Mouse (Mus musculus) kidney, postnatal 0 days (tissue): ENCODE measurements around the gene Iqcn. TPM values are rescaled to one million over a fixed set of nuclear protein-coding genes. Genes with fewer than 3 reads are reported as not detected.
A peak's percentile ranks its signal among the peaks of the same experiment; 100 is the strongest.

Source experiments
- ATAC-seq: fragments of 200-750 bp; cut with Nextera tagmentation; replicated peaks from 2 replicates; pipeline ENCODE4 v1.8.0; 2017; ENCODE audit warnings: low read depth, moderate number of reproducible peaks, moderate TSS enrichment, moderate library complexity; ENCODE audit not compliant: low FRiP score
- DNase-seq: peaks from one replicate; pipeline ENCODE4 v3.0.0-alpha.2; 2016; ENCODE audit warnings: low spot score
- H3K27ac ChIP-seq: fragments of 300-500 bp; sonication (generic); 2 replicates; pipeline ENCODE4 v1.5.1; 2014; ENCODE audit warnings: mild to moderate bottlenecking
- H3K27me3 ChIP-seq: fragments of 300-500 bp; sonication (generic); 2 replicates; pipeline ENCODE4 v1.6.1; 2014; ENCODE audit warnings: low read length, mixed read lengths; ENCODE audit not compliant: insufficient read depth
- H3K36me3 ChIP-seq: fragments of 300-500 bp; sonication (generic); 2 replicates; pipeline ENCODE4 v1.6.1; 2014; ENCODE audit warnings: low read length, mixed read lengths; ENCODE audit not compliant: insufficient read depth
- H3K4me1 ChIP-seq: fragments of 300-500 bp; sonication (generic); replicated peaks from 2 replicates; pipeline ENCODE4 v1.6.1; 2014; ENCODE audit warnings: antibody characterized with exemption, low read length, mixed read lengths; ENCODE audit not compliant: insufficient read depth
- H3K4me2 ChIP-seq: fragments of 300-500 bp; sonication (generic); 2 replicates; pipeline ENCODE4 v1.6.1; 2014; ENCODE audit warnings: mild to moderate bottlenecking, low read length, moderate library complexity, mixed read lengths
- H3K4me3 ChIP-seq: fragments of 300-500 bp; sonication (generic); replicated peaks from 2 replicates; pipeline ENCODE4 v1.5.1; 2014; ENCODE audit warnings: low read depth, low read length
- H3K9ac ChIP-seq: fragments of 300-500 bp; sonication (generic); 2 replicates; pipeline ENCODE4 v1.6.1; 2014; ENCODE audit warnings: low read depth, low read length
- H3K9me3 ChIP-seq: fragments of 300-500 bp; sonication (generic); replicated peaks from 2 replicates; pipeline ENCODE4 v1.6.1; 2016; ENCODE audit warnings: low read length, inconsistent platforms, mixed read lengths
- CTCF ChIP-seq: IDR thresholded peaks from 2 replicates; pipeline ENCODE4 v1.5.1; 2016; ENCODE audit warnings: antibody characterized with exemption, low read depth, mild to moderate bottlenecking, moderate library complexity
- WGBS: fragments of 180-500 bp; shearing (Covaris S2); extraction: QIAGEN DNeasy Blood & Tissue Kit; methylation state at CpG from one replicate; pipeline ENCODE4 v1.1.7; 2014; 5-methylcytosine and 5-hydroxymethylcytosine counted together
- polyA plus RNA-seq: library from polyadenylated mRNA; unstranded; fragments of >200 nt; fragmentation: Nextera tagmentation; extraction: Ambion mirVana; gene quantifications from 2 replicates; pipeline ENCODE4 v1.2.1, GENCODE M21; 2015

The Iqcn gene
- polyA plus RNA-seq, 1 experiment from 2014 or later = 0.03 TPM

DNA sequence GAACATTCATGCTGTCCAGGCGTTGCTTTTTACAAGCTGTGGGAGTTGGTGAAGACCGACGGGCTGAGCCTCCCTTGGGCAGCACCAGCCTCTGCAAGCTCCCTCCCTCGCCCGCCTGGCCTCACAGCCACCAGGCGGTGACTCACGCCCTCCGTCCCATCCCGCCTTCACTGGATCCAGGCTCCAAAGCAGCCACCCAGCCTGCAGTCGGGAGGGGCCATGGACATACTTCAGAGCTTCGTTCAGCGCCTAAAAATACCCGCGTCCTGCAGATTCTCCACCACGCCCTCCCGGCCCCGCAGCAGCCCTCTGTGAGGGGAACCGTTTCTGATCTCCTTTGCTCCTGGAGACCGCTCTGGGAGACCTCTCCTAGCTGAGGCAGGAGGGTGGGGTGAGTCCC lies 21.1 kb upstream of the Iqcn start:
- Histone ChIP-seq H3K27ac (no peak overlapping the region), H3K4me3 (no peak overlapping the region), H3K9me3 (no peaks in the 10 kb centered on the region), H3K36me3 (peaks cover 15% of the 10 kb centered on the region; the same call in 1 of the 2 replicates), H3K4me2 (peak overlapping the region; percentile 35; the same call in 1 of the 2 replicates), H3K9ac (peak overlapping the region; percentile 44; the same call in 1 of the 2 replicates), H3K27me3 (no peaks in the 10 kb centered on the region), H3K4me1 (peaks cover 9% of the 10 kb centered on the region; the same call in 1 of the 2 replicates)
- TF ChIP-seq CTCF = peak; percentile 43
- 1% methylated on average over 19 of the region's 19 CpGs for WGBS
- ATAC-seq = peak; percentile 53; the same call in 1 of the 2 replicates
- peak; percentile 76 for DNase-seq

DNA sequence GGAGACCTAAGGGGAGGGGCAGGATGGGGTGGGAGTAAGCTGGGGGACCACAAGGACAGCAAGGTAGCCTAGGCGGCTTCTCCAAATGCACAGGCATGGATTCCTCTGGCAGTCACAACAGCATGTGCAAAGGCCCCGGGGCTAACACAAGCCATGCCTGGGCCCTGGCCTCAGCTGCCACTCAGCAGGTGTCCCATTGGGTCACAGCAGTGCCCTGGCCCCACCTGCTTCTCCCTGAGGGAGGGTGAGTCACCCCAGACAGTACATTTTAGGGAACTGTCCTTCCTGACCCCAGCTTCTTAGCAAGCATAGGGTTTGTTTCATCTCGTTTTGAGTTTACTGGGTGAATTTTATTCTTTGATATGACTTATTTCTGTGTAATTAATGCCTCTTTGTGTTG lies 20.6 kb upstream of the Iqcn start:
- H3K27me3 ChIP-seq = no peaks in the 10 kb centered on the region
- WGBS = 65% methylated on average over 3 of the region's 3 CpGs
- H3K27ac ChIP-seq = no peak overlapping the region
- DNase-seq = no peak
- no peak overlapping the region for H3K4me3 ChIP-seq
- peaks cover 15% of the 10 kb centered on the region; the same call in 1 of the 2 replicates for H3K36me3 ChIP-seq
- no peaks in the 10 kb centered on the region for H3K9me3 ChIP-seq
- no peak for ATAC-seq
- peaks cover 9% of the 10 kb centered on the region; the same call in 1 of the 2 replicates for H3K4me1 ChIP-seq
- no peak for TF ChIP-seq CTCF
- H3K9ac ChIP-seq = 0 out of 2 replicates have a peak overlapping the region, but pooled peaks have one; percentile 44
- H3K4me2 ChIP-seq = peak overlapping the region; percentile 35; the same call in 1 of the 2 replicates

DNA sequence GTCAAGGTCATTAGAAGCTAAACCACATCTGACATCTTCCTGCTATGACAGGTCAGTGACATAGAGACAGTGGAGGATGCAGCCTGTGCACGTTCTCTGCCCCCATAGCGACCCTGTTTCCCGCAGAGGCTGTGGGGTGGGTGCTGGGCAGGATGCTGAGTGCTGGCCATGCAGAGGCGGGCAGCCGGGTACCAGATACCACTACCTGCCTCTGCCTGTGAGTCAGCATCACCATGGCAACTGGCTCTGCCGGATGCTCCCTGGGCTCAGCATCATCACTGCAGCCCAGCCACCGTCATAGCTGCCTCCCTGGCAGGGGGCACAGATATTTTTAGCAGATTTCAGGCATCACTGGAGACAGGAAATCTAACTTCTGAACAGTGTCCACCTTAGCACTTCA lies 19.0 kb upstream of the Iqcn start:
- Histone ChIP-seq H3K27me3 (no peaks in the 10 kb centered on the region), H3K27ac (no peak overlapping the region), H3K4me1 (peaks cover 9% of the 10 kb centered on the region; the same call in 1 of the 2 replicates), H3K4me3 (no peak overlapping the region), H3K4me2 (no peak overlapping the region), H3K9me3 (no peaks in the 10 kb centered on the region), H3K9ac (no peak overlapping the region), H3K36me3 (0 out of 2 replicates have a peak, but pooled peaks cover 5% of the 10 kb centered on the region)
- WGBS = 53% methylated on average over 7 of the region's 7 CpGs
- ATAC-seq = no peak
- no peak for TF ChIP-seq CTCF
- DNase-seq = no peak

DNA sequence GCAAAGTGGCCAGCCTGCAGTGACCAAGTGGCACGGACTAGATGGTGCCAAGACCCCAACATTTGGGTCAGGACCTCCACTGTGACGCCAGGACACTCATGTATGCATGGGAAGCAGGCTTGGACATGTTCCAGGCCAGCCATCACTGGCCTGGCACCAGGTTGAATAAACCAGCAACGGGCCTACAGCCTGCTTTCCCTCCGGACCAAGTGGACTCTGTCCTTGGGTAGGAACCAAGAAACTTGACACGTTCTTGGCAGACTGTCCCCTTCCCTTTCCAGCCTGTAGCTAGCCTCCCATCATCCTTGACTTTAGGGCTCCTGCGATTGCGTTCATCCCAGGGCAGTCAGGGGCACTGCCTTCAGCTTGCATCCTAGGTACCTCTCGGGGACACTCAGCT lies 15.7 kb upstream of the Iqcn start:
- no peak overlapping the region for H3K4me3 ChIP-seq
- H3K27ac ChIP-seq = no peak overlapping the region
- H3K4me2 ChIP-seq = no peak overlapping the region
- no peak for TF ChIP-seq CTCF
- H3K9ac ChIP-seq = no peak overlapping the region
- no peaks in the 10 kb centered on the region for H3K27me3 ChIP-seq
- H3K4me1 ChIP-seq = peaks cover 12% of the 10 kb centered on the region
- no peaks in the 10 kb centered on the region for H3K9me3 ChIP-seq
- DNase-seq (peak; percentile 54), ATAC-seq (no peak)
- no peaks in the 10 kb centered on the region for H3K36me3 ChIP-seq
- 65% methylated on average over 8 of the region's 8 CpGs for whole genome bisulfite sequencing

DNA sequence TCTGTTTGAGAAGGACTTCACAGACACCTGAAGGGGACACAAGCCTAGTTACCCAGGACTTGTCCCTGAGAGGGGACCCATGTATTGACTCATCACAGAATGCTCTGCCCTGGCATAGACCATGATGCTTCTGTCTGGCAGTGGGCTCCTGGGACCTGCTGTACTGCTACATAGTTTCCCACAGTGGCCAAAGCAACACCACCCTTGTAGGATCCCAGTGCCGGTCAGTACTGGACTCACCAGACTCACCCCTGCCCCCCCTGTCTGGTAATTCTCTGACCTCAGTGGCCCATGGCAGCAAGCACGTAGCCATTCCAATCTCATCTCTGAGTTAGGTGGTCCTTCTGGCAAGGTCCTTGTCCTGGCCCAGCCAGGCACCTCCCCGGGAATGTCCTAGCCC lies 15.1 kb upstream of the Iqcn start:
- WGBS = 84% methylated on average over 3 of the region's 3 CpGs
- Histone ChIP-seq H3K27ac (no peak overlapping the region), H3K4me2 (no peak overlapping the region), H3K9me3 (no peaks in the 10 kb centered on the region), H3K4me3 (no peak overlapping the region), H3K27me3 (no peaks in the 10 kb centered on the region), H3K4me1 (peaks cover 11% of the 10 kb centered on the region), H3K36me3 (no peaks in the 10 kb centered on the region), H3K9ac (no peak overlapping the region)
- ATAC-seq (no peak), DNase-seq (no peak)
- no peak for TF ChIP-seq CTCF

DNA sequence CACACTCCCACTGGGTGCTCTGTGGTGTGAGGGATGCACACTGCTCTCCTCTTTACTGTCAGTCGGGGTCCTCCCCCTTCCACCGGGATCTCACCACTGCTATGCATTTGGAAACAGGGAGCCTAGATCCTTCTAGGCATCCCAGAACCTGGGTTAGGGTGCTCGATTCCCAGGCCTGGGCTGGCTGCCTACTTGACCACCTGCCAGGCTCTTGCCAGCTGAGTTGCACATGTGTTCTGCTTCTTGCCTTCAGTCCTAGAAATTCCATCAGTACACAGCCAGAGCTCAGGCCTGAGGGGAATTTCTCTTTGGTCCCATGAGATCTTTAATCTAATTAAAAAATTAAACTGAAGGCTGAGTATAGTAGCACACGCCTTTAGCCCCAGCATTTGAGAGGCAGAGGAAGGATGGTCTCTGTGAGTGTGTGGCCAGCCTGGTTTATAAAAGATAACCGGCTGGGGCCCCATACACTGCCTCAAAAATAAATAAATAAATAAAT lies 13.3 kb upstream of the Iqcn start:
- Histone ChIP-seq H3K27me3 (no peaks in the 10 kb centered on the region), H3K4me2 (no peak overlapping the region), H3K36me3 (no peaks in the 10 kb centered on the region), H3K4me3 (no peak overlapping the region), H3K9me3 (no peaks in the 10 kb centered on the region), H3K27ac (no peak overlapping the region), H3K4me1 (peaks cover 11% of the 10 kb centered on the region), H3K9ac (no peak overlapping the region)
- ATAC-seq = no peak
- DNase-seq = no peak
- 67% methylated on average over 5 of the region's 5 CpGs for WGBS
- TF ChIP-seq CTCF = no peak

DNA sequence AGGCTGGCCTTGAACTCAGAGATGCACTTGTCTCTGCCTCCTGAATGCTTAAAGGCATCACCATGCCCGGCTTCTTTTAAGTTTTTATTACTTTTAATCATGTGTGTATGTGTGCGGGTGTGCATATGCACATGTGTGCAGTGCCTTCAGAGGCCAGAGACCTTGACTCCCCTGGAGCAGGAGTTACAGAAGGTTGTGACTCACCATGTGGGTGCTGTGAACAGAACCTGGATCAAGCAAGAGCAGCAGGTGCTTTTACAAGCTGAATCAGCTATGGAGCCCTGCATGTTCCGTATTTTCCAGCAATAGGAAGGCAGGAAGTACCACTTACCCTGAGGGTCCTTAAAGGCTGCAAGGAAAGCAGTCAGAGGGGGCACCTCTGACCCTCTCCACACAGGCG lies 12.0 kb upstream of the Iqcn start:
- no peak for ATAC-seq
- DNase-seq = no peak
- H3K4me2 ChIP-seq = peak overlapping the region; percentile 48; the same call in 1 of the 2 replicates
- peak overlapping the region; percentile 54 for H3K27ac ChIP-seq
- H3K27me3 ChIP-seq = no peaks in the 10 kb centered on the region
- no peak for TF ChIP-seq CTCF
- H3K4me3 ChIP-seq = no peak overlapping the region
- no peaks in the 10 kb centered on the region for H3K9me3 ChIP-seq
- no peaks in the 10 kb centered on the region for H3K36me3 ChIP-seq
- 53% methylated on average over 4 of the region's 4 CpGs for WGBS
- H3K4me1 ChIP-seq = peaks cover 19% of the 10 kb centered on the region
- H3K9ac ChIP-seq = 0 out of 2 replicates have a peak overlapping the region, but pooled peaks have one; percentile 48
